Mouse (Mus musculus) bone marrow macrophage, adult 2 months (primary cell): ENCODE measurements around the gene Ttc28.

ENCODE experiments used
- CTCF ChIP-seq: IDR thresholded peaks from 2 replicates; pipeline ENCODE4 v1.5.1; 2012; ENCODE audit warnings: low read depth, mild to moderate bottlenecking, low read length, moderate library complexity
- POLR2A ChIP-seq: IDR thresholded peaks from 2 replicates; pipeline ENCODE4 v1.6.1; 2012; ENCODE audit warnings: mild to moderate bottlenecking, low read depth, low read length, borderline replicate concordance

DNA sequence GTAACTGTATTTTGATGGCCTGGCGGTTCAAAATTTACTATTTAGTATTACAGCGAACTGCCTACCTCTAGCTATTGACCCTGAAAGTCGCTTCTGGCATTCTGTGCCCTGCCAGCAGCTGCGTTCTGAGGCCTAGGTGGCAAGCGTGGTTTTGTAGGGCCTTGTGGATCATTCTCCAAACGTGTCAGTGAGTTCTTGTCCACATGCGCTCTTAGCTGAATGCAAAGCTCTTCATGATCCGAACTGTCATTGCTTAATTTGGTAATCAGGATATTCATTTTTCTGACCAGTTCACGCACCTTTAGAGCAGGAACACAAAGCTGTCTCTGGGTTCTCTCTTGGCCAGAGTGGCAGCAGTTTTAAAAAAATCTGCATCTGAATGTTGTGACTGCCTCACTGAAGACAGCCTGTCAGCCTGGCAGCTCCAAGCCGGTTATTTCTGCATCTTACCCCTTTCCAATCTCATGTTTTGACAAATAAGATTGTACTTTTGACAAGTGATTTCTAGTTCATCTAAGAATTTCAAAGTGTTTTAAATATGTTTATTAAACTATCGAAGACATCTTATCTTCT, 88.0 kb downstream of the Ttc28 start:
- no peak for TF ChIP-seq POLR2A
- TF ChIP-seq CTCF: no peak
